Mouse (Mus musculus) ES-CJ7 (cell line): ENCODE measurements around the gene Serp1.
"Not testable (repeated sequence)": the region's sequence is repeated elsewhere in the genome, so short reads cannot be mapped to it uniquely, and the experiment has no call there.

Source experiments
- DNase-seq: peaks from one replicate; pipeline ENCODE4 v3.0.0; 2011; ENCODE audit warnings: low read depth, low spot score

Serp1 gene

DNA sequence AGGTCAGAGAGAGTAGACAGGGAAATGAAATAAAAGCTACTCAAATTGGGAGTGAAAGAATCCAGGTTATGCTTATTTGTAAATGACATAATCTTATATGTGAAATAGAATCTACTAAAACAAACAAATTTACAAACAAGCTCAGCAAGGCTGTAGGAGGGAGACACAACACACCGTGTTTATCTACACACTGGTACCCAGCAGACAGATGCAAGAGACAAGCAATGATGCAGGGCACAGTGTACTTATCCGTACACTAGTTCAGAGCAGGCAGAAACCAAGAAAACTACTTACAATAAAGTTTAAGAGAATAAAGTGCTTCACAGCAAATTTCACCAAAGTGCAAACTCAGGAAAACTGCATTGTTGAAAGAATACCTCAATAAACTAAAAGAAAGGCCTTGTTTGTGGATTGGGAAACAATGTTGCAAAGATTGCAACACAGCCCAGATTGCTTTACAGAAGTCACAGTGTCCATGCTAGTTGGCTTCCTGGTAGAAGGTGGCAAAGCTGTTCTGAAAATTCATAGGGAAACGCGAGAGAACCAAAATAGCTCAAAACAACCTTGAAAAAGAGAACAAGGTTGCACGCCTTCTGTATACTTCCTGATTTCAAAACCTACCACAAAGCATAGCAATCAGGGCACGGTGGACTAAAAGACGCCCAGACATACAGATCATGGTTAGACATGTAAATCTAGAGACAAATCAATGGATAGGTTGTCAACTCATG lies 17.5 kb downstream of the Serp1 start:
- DNase-seq = no peak

- peak; percentile 54 for DNase-seq
Observed at GRCm38 (mm10) chr3:58504676-58505075, 21.0 kb downstream of the Serp1 start.

DNA sequence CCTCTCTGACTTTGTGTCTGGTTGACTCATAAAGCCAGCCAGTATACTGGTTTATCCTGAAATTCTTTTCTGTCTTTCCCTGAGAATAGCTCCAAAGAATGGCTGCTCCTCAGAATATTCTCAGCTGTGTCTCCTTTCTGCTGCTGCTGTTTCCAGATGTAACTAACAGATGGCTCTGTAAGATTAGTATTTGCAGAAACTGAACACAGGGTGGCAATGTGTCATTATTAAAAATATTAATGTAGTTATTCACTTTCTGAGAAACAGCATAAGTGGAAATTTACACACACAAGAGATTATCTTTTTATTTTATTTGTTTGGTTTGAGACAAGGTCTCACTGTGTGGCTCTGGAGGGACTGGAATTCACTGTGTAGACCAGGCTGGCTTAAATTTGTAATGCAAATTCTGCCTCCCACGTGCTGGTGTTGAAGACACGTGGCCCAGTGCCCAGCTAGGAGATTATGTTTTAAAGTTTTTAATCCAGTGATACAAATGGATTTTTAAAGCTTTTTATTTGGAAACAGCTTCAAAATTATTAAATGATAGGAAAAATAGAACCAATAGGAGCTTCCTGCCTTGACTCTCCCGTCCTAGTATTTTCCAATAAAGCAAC lies 21.9 kb downstream of the Serp1 start:
- peak; percentile 27 for DNase-seq

GRCm38 (mm10) chr3:58501961-58502360 lies 23.7 kb downstream of the Serp1 start:
- no peak for DNase-seq

DNA sequence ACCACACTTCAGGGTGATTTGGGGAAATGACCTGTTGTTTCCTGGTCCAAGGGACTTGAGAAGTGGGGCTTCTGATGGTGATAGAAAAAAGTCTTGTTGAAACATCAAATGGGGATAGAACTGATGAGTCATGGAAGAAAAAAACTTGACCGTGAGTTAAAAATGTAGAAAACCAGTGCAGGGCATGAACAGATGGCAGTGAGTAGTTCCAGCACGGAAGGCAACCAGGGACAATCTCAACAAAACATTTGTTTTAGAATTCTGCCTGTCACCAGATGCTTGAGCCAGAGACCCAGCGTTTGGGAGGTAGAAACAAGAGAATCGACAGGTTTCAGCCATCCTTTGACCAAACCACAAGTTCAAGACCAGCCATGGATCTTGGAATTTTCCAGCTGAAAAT lies 32.1 kb downstream of the Serp1 start:
- DNase-seq = no peak

DNA sequence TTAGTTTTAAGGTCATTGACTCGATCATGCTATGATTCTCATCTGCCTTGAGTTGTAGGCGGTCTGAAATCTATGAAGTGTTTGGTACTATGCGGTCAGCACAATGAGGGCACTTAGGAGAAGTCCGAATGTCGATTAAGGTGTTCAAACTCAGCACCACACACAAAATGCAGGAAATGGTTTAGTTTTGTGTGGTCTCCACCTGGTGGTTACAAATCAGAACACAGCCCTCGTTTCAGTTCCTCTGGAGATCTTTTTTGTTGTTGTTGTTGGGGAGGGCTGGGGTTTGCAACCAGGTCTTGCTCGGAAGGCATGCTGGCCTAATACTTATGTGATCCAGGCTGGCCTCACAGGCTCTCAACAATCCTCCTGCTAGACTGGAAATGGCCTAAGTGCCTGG lies 34.9 kb downstream of the Serp1 start:
- no peak for DNase-seq

DNA sequence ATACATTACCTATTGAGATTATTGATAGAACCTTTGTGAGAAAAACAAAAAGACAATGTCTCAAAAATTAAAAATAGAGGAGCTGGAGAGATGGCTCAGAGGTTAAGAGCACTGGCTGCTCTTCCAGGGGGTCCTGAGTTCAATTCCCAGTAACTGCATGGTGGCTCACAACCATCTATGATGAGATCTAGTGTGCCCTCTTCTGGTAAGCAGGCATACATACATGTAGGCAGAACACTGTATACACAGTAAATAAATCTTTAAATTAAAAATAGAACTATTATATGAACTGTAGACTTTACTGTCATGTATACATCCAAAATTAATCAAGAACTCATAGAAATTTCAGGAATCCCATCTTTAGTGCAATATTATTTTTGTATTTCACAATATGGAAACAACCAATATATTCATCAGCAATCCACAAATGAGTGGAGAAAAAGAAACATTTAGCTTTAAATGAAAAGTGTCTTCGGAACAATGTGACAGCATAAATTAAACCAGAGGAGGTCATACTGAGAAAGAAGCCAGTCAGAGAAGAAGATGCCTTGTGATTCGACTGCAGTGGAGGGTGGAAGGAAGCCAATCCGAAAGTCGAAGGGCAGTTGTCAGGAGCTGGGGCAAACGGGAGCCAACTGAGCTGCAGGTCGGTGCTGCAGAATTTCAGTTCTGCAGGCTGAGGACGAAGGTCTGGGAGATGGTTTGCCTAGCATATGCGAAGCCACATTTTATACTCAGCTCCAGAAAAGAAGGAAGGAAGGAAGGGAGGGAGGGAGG lies 37.5 kb downstream of the Serp1 start:
- DNase-seq = no peak

DNA sequence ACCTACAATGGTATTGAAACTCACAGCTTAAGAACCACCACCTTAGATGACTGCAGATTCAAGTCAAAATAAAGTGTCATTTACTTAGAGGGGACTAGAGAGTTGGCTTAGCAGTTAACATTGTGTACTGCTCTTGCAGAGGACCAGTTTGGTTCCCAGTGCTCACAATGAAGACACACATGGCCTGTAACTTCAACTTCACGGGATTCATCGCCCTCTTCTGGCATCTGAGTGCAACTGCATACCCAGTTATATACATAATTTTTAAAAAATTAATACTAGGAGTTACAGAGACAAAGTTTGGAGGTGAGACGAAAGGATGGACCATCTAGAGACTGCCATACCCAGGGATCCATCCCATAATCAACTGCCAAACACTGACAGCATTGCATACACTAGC lies 38.6 kb downstream of the Serp1 start:
- DNase-seq = peak; percentile 21

DNA sequence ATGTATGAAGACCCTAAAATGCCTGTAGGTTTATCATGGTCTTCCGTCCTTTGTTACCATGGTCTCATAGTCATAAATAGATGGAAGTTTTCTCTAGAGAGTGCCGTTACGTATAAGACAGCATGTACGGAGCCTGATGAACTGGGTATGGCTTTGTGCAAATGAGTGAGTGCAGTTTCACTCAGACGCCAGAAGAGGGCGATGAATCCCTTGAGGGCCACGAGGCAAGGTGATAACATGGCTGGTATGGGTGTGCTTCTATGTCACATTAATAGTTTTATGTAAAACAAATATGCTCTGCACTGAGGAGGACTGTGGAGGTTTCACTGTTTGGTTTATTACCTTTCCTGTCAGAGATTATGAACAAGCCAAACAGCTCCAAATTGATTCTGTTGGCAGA lies 39.8 kb downstream of the Serp1 start:
- peak; percentile 70 for DNase-seq

DNA sequence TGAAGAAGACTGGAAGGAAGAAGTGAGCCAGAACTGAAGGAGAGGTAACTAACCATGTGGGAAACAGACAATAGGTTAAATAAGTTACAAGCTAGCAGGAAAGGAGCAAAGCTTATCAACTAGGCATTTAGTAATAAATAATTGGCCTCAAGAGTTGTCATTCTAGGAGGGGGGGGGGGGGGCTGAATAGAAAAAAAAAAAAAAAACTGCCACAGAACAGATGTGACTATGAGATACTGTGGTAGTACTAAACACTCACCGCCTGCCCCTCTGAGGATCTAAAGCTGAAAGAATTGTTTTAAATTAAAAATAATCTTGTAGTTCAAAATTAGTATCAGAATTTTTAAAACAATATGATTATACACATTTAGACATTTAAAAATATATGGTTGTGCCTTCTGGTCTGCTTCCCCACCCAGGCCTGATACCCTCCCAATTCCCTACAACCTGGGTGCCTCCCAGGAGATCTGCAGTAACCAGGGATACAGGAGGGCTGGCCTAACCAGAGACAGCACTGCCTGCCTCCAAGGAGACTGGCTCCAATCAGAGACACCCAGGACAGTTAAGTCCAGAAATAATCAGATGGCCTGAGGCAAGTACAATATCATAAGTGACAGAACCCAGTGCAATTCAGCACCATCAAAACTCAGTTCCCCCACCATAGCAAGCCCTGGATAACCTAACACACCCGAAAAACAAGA lies 46.8 kb downstream of the Serp1 start:
- no peak for DNase-seq

DNA sequence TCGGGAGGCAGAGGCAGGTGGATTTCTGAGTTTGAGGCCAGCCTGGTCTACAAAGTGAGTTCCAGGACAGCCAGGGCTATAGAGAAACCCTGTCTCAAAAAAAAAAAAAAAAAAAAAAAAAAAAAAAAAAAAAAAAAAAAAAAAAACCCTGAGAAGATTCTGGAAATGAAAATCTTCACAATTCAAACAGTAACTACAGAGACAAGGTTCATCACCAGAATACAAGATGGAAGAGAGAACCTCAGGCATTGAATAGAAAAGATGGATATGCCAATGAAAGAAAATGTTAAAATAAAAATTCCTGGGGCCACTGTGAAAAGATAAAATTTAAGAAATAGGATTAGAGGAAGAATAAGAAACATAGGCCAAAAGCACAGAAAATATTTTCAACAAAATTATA lies 50.4 kb downstream of the Serp1 start:
- not testable (repeated sequence) for DNase-seq
